Mouse (Mus musculus) lung, adult 2 months (tissue): ENCODE measurements at regions not wholly inside any gene's neighbourhood (a gene's known extent, or its start where the extent isn't known, plus 50 kb on each side); places are given as distances from the start of the nearest gene placed in this dataset.

Source experiments
- CTCF ChIP-seq: fragments of 200-500 bp; IDR thresholded peaks from 2 replicates; pipeline ENCODE4 v1.5.1; 2011; ENCODE audit warnings: mild to moderate bottlenecking, low read length, control low read depth; ENCODE audit not compliant: insufficient read depth
- POLR2A ChIP-seq: fragments of 200-500 bp; IDR thresholded peaks from 2 replicates; pipeline ENCODE4 v1.6.1; 2011; ENCODE audit warnings: low read depth, mild to moderate bottlenecking, control low read depth, low read length, borderline replicate concordance; ENCODE audit errors: extremely low read depth

DNA sequence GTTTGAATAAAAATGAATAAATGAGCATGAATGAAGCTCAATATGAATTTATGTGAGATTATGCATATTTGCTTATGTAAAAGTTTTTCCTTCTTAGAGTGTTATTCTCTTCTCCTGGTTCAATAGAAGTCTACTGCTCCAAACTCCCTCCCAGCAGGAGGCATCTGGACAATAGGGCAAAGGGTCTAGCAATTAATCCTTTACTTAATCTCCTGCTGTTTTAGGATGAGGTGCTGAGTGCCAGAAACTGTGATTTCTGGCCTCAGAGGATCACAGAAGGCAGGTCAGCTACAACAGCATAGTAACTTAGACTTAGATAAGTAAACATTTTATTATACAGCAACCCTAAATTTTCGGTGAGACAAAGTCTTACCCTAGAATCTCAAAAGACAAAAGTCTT lies 57.6 kb upstream of the Gm15446 start:
- TF ChIP-seq CTCF (no peak), POLR2A (no peak)
